Mouse (Mus musculus): ENCODE data around the gene Erich6b. TPM values are rescaled to one million over a fixed set of nuclear protein-coding genes. Genes with fewer than 3 reads are reported as not detected.

Gene Erich6b
- polyA plus RNA-seq (2017; shearing (Covaris generic)) = not detected

GRCm38 (mm10) chr14:75642080-75642479 is at the start of gene Erich6b:
TSS of gene Erich6b (plus strand) at chr14:75642259.

GRCm38 (mm10) chr14:75592978-75593377 is 49.1 kb upstream of the Erich6b start, which contains the start of gene Spert:
TSS of gene Spert (minus strand) at chr14:75593116.

Other genes with a start within 250 kb of the Erich6b start
- 1.2 TPM for gene Siah3, start 186.3 kb upstream of the Erich6b start, polyA plus RNA-seq (2017; shearing (Covaris generic))
- not detected for gene Spert, start 49.1 kb upstream of the Erich6b start, polyA plus RNA-seq (2017; shearing (Covaris generic))
- gene Cog3, start 112.3 kb downstream of the Erich6b start, polyA plus RNA-seq (2017; shearing (Covaris generic)) = 20.6 TPM
- 14.0 TPM for gene Slc25a30, start 144.8 kb downstream of the Erich6b start, polyA plus RNA-seq (2017; shearing (Covaris generic))
- gene Tpt1, start 202.8 kb downstream of the Erich6b start, polyA plus RNA-seq (2017; shearing (Covaris generic)) = 1,219 TPM